Mouse (Mus musculus): ENCODE results near the gene Ankfy1. TPM values are rescaled to one million over a fixed set of nuclear protein-coding genes. Genes with fewer than 3 reads are reported as not detected.

The Ankfy1 gene
- total and polyA plus RNA-seq, 3 experiments: 19.1 to 40.1 (median 39.9) TPM

- peak; percentile 96 for DNase-seq
Observed at GRCm38 (mm10) chr11:72795455-72796295, 105.9 kb downstream of the Ankfy1 start, which contains the start of the genes Cyb5d2 and Zzef1. Gene Cyb5d2, minus strand, starts transcription at chr11:72796142. Gene Zzef1, plus strand, starts transcription at chr11:72796226.

GRCm38 (mm10) chr11:72796296-72796687 lies 106.5 kb downstream of the Ankfy1 start:
- no peak for DNase-seq

- DNase-seq: no peak
Observed at GRCm38 (mm10) chr11:72796773-72797338, 107.0 kb downstream of the Ankfy1 start.

- DNase-seq: no peak
Observed at GRCm38 (mm10) chr11:72798112-72798511, 108.3 kb downstream of the Ankfy1 start.

- no peak for DNase-seq
Observed at GRCm38 (mm10) chr11:72801182-72801581, 111.4 kb downstream of the Ankfy1 start.

GRCm38 (mm10) chr11:72803038-72803437 lies 113.2 kb downstream of the Ankfy1 start:
- no peak for DNase-seq

- DNase-seq: no peak
Observed at GRCm38 (mm10) chr11:72804586-72804985, 114.8 kb downstream of the Ankfy1 start.

- no peak for DNase-seq
Observed at GRCm38 (mm10) chr11:72805232-72805631, 115.4 kb downstream of the Ankfy1 start.

GRCm38 (mm10) chr11:72806556-72806955 lies 116.8 kb downstream of the Ankfy1 start:
- DNase-seq: no peak

- peak; percentile 27 for DNase-seq
Observed at GRCm38 (mm10) chr11:72807992-72808391, 118.2 kb downstream of the Ankfy1 start.

- DNase-seq: no peak
Observed at GRCm38 (mm10) chr11:72813687-72814086, 123.9 kb downstream of the Ankfy1 start.

GRCm38 (mm10) chr11:72814188-72814587 lies 124.4 kb downstream of the Ankfy1 start:
- no peak for DNase-seq

- no peak for DNase-seq
Observed at GRCm38 (mm10) chr11:72816859-72817258, 127.1 kb downstream of the Ankfy1 start.

- DNase-seq: no peak
Observed at GRCm38 (mm10) chr11:72818067-72818466, 128.3 kb downstream of the Ankfy1 start.

GRCm38 (mm10) chr11:72821041-72821440 lies 131.2 kb downstream of the Ankfy1 start:
- DNase-seq: no peak

Small RNAs within 50 kb of the gene (microRNA-seq; reads per million reads assigned to microRNA genes)
- 0 reads per million in 2 experiments for gene Gm25678

Other genes with a start within 250 kb of the Ankfy1 start
- 10 to 100 TPM; 68.0 to 86.1 TPM for gene Mybbp1a, start 248.7 kb upstream of the Ankfy1 start, total RNA-seq (2021)
- 31.6 and 37.9 TPM in 2 replicates for gene Mybbp1a, start 248.7 kb upstream of the Ankfy1 start, polyA plus RNA-seq (2012; rRNA removed)
- 1 to 10 TPM; 2.0 to 4.2 TPM for gene Spns2, start 200.1 kb upstream of the Ankfy1 start, total RNA-seq (2021)
- gene Spns2, start 200.1 kb upstream of the Ankfy1 start, polyA plus RNA-seq (2012; rRNA removed): 5.2 and 7.6 TPM in 2 replicates
- under 1 TPM in 1 of 2 experiments, not detected in 1; 0.10 TPM for gene Spns3, start 139.5 kb upstream of the Ankfy1 start, total RNA-seq (2021)
- 0.17 and 0.39 TPM in 2 replicates for gene Spns3, start 139.5 kb upstream of the Ankfy1 start, polyA plus RNA-seq (2012; rRNA removed)
- 10 to 100 TPM; 39.2 to 44.8 TPM for gene Ube2g1, start 82.7 kb upstream of the Ankfy1 start, total RNA-seq (2021)
- gene Ube2g1, start 82.7 kb upstream of the Ankfy1 start, polyA plus RNA-seq (2012; rRNA removed): 22.0 and 24.6 TPM in 2 replicates
- gene Cyb5d2, start 106.1 kb downstream of the Ankfy1 start, total RNA-seq (2021): 10 to 100 TPM; 21.3 to 22.9 TPM
- gene Cyb5d2, start 106.1 kb downstream of the Ankfy1 start, polyA plus RNA-seq (2012; rRNA removed): 7.8 and 8.5 TPM in 2 replicates
- 10 to 100 TPM; 31.5 to 32.7 TPM for gene Zzef1, start 106.2 kb downstream of the Ankfy1 start, total RNA-seq (2021)
- gene Zzef1, start 106.2 kb downstream of the Ankfy1 start, polyA plus RNA-seq (2012; rRNA removed): 19.5 and 23.6 TPM in 2 replicates